Mouse (Mus musculus): ENCODE results near the gene Glmp. TPM values are rescaled to one million over a fixed set of nuclear protein-coding genes. Genes with fewer than 3 reads are reported as not detected.
"Not testable (repeated sequence)": the region's sequence is repeated elsewhere in the genome, so short reads cannot be mapped to it uniquely, and the experiment has no call there.

Gene Glmp
- total RNA-seq, 2 experiments from 2014 or later = 77.5 to 91.1 TPM

- DNase-seq (ENCODE audit: extremely low spot score in 1 of 2, low spot score in 2 of 2) = peak in 1 of 2 experiments; percentile 46
- intact Hi-C loops (cut with DNase I) = no loop called here
- TF ChIP-seq CTCF (IDR thresholded peaks at IDR 0.05) = no peak; the same call in 1 of the 2 replicates
- Histone ChIP-seq H3K27ac (no peak overlapping the region), H3K4me3 (no peak overlapping the region)
Observed at GRCm38 (mm10) chr3:88365705-88366361, 41.0 kb downstream of the Glmp start.

- DNase-seq (ENCODE audit: extremely low spot score in 1 of 2, low spot score in 2 of 2) = peak; percentile 60 to 70
- peak overlapping the region; percentile 34 for H3K4me3 ChIP-seq
- intact Hi-C loops (cut with DNase I); H3K27ac ChIP-seq: not testable (repeated sequence)
Observed at GRCm38 (mm10) chr3:88366830-88367428, 42.1 kb downstream of the Glmp start.

- H3K4me3 ChIP-seq; intact Hi-C loops (cut with DNase I); H3K27ac ChIP-seq; DNase-seq (ENCODE audit: extremely low spot score in 1 of 2, low spot score in 2 of 2): not testable (repeated sequence)
Observed at GRCm38 (mm10) chr3:88367517-88367916, 42.7 kb downstream of the Glmp start.

GRCm38 (mm10) chr3:88368511-88368910 lies 43.7 kb downstream of the Glmp start:
- intact Hi-C loops (cut with DNase I); H3K27ac ChIP-seq; DNase-seq (ENCODE audit: extremely low spot score in 1 of 2, low spot score in 2 of 2); H3K4me3 ChIP-seq: not testable (repeated sequence)

GRCm38 (mm10) chr3:88372643-88373042 lies 47.8 kb downstream of the Glmp start, which contains the start of gene Bglap3:
Gene Bglap3 (minus strand): TSS chr3:88372743.
- intact Hi-C loops (cut with DNase I); DNase-seq (ENCODE audit: extremely low spot score in 1 of 2, low spot score in 2 of 2): not testable (repeated sequence)

GRCm38 (mm10) chr3:88375750-88376626 lies 51.2 kb downstream of the Glmp start:
- H3K27ac ChIP-seq; intact Hi-C loops (cut with DNase I); DNase-seq (ENCODE audit: extremely low spot score in 1 of 2, low spot score in 2 of 2); H3K4me3 ChIP-seq: not testable (repeated sequence)

More at GRCm38 (mm10) chr3:88372643-88373042, 47.8 kb downstream of the Glmp start, which contains the start of gene Bglap3:
- H3K4me3 ChIP-seq, H3K27ac ChIP-seq: not testable (repeated sequence)

GRCm38 (mm10) chr3:88376644-88377043 lies 51.8 kb downstream of the Glmp start:
- intact Hi-C loops (cut with DNase I); H3K27ac ChIP-seq; H3K4me3 ChIP-seq; DNase-seq (ENCODE audit: extremely low spot score in 1 of 2, low spot score in 2 of 2): not testable (repeated sequence)

- H3K4me3 ChIP-seq; H3K27ac ChIP-seq; intact Hi-C loops (cut with DNase I); DNase-seq (ENCODE audit: extremely low spot score in 1 of 2, low spot score in 2 of 2): not testable (repeated sequence)
Observed at GRCm38 (mm10) chr3:88378599-88378998, 53.8 kb downstream of the Glmp start, which contains the start of gene Bglap2. Gene Bglap2 (minus strand): TSS chr3:88378699.

Other genes with a start within 250 kb of the Glmp start
- not detected for gene Ttc24, start 246.7 kb upstream of the Glmp start, total RNA-seq (2021)
- gene Iqgap3, start 243.1 kb upstream of the Glmp start, total RNA-seq (2021) = under 1 TPM; 0.21 to 0.41 TPM
- gene Mef2d, start 182.7 kb upstream of the Glmp start, total RNA-seq (2021) = 100 to 1,000 TPM; 223 to 225 TPM
- not detected for gene Rhbg, start 70.3 kb upstream of the Glmp start, total RNA-seq (2021)
- gene Gm38392, start 37.8 kb upstream of the Glmp start, total RNA-seq (2021) = under 1 TPM in 1 of 2 experiments, not detected in 1; 0.59 TPM
- gene Tsacc, start 28.0 kb upstream of the Glmp start, total RNA-seq (2021) = 1 to 10 TPM; 3.7 to 3.8 TPM
- 100 to 1,000 TPM; 168 to 170 TPM for gene Cct3, start 27.9 kb upstream of the Glmp start, total RNA-seq (2021)
- 1 to 10 TPM; 1.2 to 1.4 TPM for gene Tmem79, start 11.1 kb downstream of the Glmp start, total RNA-seq (2021)
- gene Smg5, start 11.2 kb downstream of the Glmp start, total RNA-seq (2021) = 10 to 100 TPM; 78.3 to 79.5 TPM
- gene Paqr6, start 39.6 kb downstream of the Glmp start, total RNA-seq (2021) = 1 to 10 TPM; 8.7 to 8.8 TPM
- under 1 TPM; 0.49 to 0.57 TPM for gene Bglap3, start 47.7 kb downstream of the Glmp start, total RNA-seq (2021)
- 1 to 10 TPM in 1 of 2 experiments, not detected in 1; 1.1 TPM for gene Bglap2, start 53.7 kb downstream of the Glmp start, total RNA-seq (2021)
- gene Bglap, start 59.4 kb downstream of the Glmp start, total RNA-seq (2021) = 1 to 10 TPM; 1.4 to 1.6 TPM
- 1 to 10 TPM; 6.5 to 6.6 TPM for gene Pmf1, start 85.3 kb downstream of the Glmp start, total RNA-seq (2021)
- 10 to 100 TPM; 75.8 to 77.6 TPM for gene Slc25a44, start 100.1 kb downstream of the Glmp start, total RNA-seq (2021)
- gene Sema4a, start 136.2 kb downstream of the Glmp start, total RNA-seq (2021) = 10 to 100 TPM; 68.7 to 71.2 TPM
- 10 to 100 TPM; 59.3 to 61.7 TPM for gene Lmna, start 184.9 kb downstream of the Glmp start, total RNA-seq (2021)
- gene Mex3a, start 207.4 kb downstream of the Glmp start, total RNA-seq (2021) = 1 to 10 TPM; 3.2 TPM
- not detected for gene Rab25, start 223.3 kb downstream of the Glmp start, total RNA-seq (2021)
- 10 to 100 TPM; 98.3 to 99.1 TPM for gene Lamtor2, start 228.1 kb downstream of the Glmp start, total RNA-seq (2021)
- 100 to 1,000 TPM; 137 to 148 TPM for gene Ubqln4, start 228.7 kb downstream of the Glmp start, total RNA-seq (2021)